Mouse (Mus musculus): Measurements from ENCODE around the gene Cyp2j12. TPM values are rescaled to one million over a fixed set of nuclear protein-coding genes. Genes with fewer than 3 reads are reported as not detected.
"Not testable (repeated sequence)": the region's sequence is repeated elsewhere in the genome, so short reads cannot be mapped to it uniquely, and the experiment has no call there.

The Cyp2j12 gene
- total RNA-seq (2021): 0.64 TPM in 1 of 2 replicates, not detected in the other
- long read RNA-seq: 0 reads

- DNase-seq: no peak
These were observed at the start of gene Cyp2j12 for GRCm38 (mm10) chr4:96140732-96141467. Gene Cyp2j12 (minus strand): TSS chr4:96141152.

GRCm38 (mm10) chr4:96189321-96189720, 48.4 kb upstream of the Cyp2j12 start:
- DNase-seq: not testable (repeated sequence)

GRCm38 (mm10) chr4:96188671-96189070, 47.7 kb upstream of the Cyp2j12 start:
- not testable (repeated sequence) for DNase-seq

- DNase-seq: not testable (repeated sequence)
These were observed 47.2 kb upstream of the Cyp2j12 start for GRCm38 (mm10) chr4:96188146-96188545.

GRCm38 (mm10) chr4:96184716-96185115, 43.8 kb upstream of the Cyp2j12 start:
- not testable (repeated sequence) for DNase-seq

GRCm38 (mm10) chr4:96162839-96163238, 21.9 kb upstream of the Cyp2j12 start:
- DNase-seq: no peak

- DNase-seq: no peak
These were observed 20.6 kb upstream of the Cyp2j12 start for GRCm38 (mm10) chr4:96161575-96161974.

GRCm38 (mm10) chr4:96139226-96139625, 1.7 kb downstream of the Cyp2j12 start:
- DNase-seq: no peak

- DNase-seq: no peak
These were observed 6.7 kb downstream of the Cyp2j12 start for GRCm38 (mm10) chr4:96134246-96134645.

GRCm38 (mm10) chr4:96096841-96097240, 44.1 kb downstream of the Cyp2j12 start:
- no peak for DNase-seq

- DNase-seq: no peak
These were observed 49.1 kb downstream of the Cyp2j12 start for GRCm38 (mm10) chr4:96091869-96092268.

GRCm38 (mm10) chr4:96089356-96090048, 51.5 kb downstream of the Cyp2j12 start:
- not testable (repeated sequence) for DNase-seq

- no peak for DNase-seq
These were observed 62.6 kb downstream of the Cyp2j12 start for GRCm38 (mm10) chr4:96078308-96078707.

- DNase-seq: peak; percentile 22
These were observed 63.5 kb downstream of the Cyp2j12 start, which contains the start of gene Cyp2j13 for GRCm38 (mm10) chr4:96077261-96078125. Gene Cyp2j13 (minus strand): TSS chr4:96077546.

GRCm38 (mm10) chr4:96062045-96062444, 78.9 kb downstream of the Cyp2j12 start:
- DNase-seq: no peak

GRCm38 (mm10) chr4:96060106-96060505, 80.8 kb downstream of the Cyp2j12 start:
- DNase-seq: no peak

Other genes starting within 250 kb of the Cyp2j12 start
- gene Hook1, start 173.9 kb downstream of the Cyp2j12 start, total RNA-seq (2021): 9.0 and 9.5 TPM in 2 replicates
- gene Cyp2j13, start 63.6 kb downstream of the Cyp2j12 start, total RNA-seq (2021): not detected in 2 replicates
- not detected in 2 replicates for gene Cyp2j7, start 95.5 kb upstream of the Cyp2j12 start, total RNA-seq (2021)
- gene Cyp2j11, start 207.5 kb upstream of the Cyp2j12 start, total RNA-seq (2021): not detected in 2 replicates

Measured in adrenal gland, postnatal 25 days (tissue).